In the genomic region with DNA sequence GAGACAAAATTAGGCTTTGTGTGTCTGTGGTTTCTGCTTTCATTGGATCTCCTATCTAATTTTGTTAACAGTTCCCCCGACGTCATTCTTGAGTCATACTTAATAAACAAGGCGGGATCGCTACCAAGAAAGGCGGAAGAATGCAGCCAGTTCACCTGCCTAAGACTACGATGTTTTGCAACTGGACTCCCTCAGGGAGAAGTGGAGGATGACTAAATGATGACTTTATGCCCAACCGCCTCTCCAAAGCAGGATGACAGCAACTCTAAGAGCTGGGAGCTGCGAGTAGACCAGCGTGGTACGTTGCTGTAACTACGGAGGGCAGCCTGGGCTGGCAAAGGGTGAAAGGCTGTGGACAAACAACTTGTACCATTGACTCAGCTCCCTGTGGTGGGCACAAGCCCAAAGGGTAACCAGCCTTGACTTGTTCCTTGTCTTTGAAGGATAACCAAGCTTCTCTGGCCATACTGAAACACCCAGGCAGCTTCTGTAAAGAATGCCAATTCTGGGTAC, we compare ENCODE assay signal across 24 mouse cellular contexts. TPM values are rescaled to one million over a fixed set of nuclear protein-coding genes. Genes with fewer than 3 reads are reported as not detected.
DNase-seq lines count a peak whose midpoint lies in the region; ATAC-seq and TF ChIP-seq lines count a peak whose summit lies in the region.
"Had no signal": no experiment of that assay in that cellular context is flagged by ENCODE, and none has a peak within 500 bp of the region (broad histone marks: within the 10 kb centered on the region; RNA-seq: fewer than 3 reads in every experiment).

No protein-coding gene starts in this region.

- H3K4me3 ChIP-seq in left cerebral cortex, adult 2 months = no peak overlapping the region
- H3K4me3 ChIP-seq in testis, adult 2 months (ENCODE audit: control insufficient read depth, low read depth, low read length) = peak overlapping the region; percentile 39
- no peak overlapping the region for H3K4me3 ChIP-seq in forebrain, embryonic 12.5 days (replicated peaks)
- H3K4me3 ChIP-seq: embryonic facial prominence, embryonic 13.5 days; gastrocnemius, adult 2 months; hindbrain, embryonic 15.5 days; limb, embryonic 13.5 days; liver, embryonic 13.5 days; midbrain, embryonic 10.5 days; neural tube, embryonic 13.5 days had no signal

- ATAC-seq in forebrain, embryonic 12.5 days (ENCODE audit: low FRiP score) = no peak
- ATAC-seq: forebrain, postnatal 0 days; intestine, postnatal 0 days had no signal

- DNase-seq in left cerebral cortex, postnatal 4 days = peak; percentile 17
- no peak for DNase-seq in left cerebral cortex, adult 2 months (ENCODE audit: extremely low spot score in 1 of 2, low spot score in 2 of 2)
- DNase-seq in testis, postnatal 14 days (ENCODE audit: low spot score) = no peak
- peak; percentile 66 for DNase-seq in fat pad, adult 2 months (ENCODE audit: extremely low read depth, low read depth, low spot score)
- peak; percentile 7 for DNase-seq in urinary bladder, postnatal 14 days (ENCODE audit: low spot score)
- no peak for DNase-seq in retina, postnatal 1 day
- DNase-seq: adrenal gland, postnatal 25 days; B cell, adult 2 months; cerebellum, adult 11 months; cerebellum, postnatal 14 days; forebrain, postnatal 0 days; gastrocnemius, adult 2 months; heart, postnatal 36 days; liver, embryonic 13.5 days; thymus, postnatal 25 days had no signal

- H3K9ac ChIP-seq in forebrain, embryonic 12.5 days = no peak overlapping the region
- H3K9ac ChIP-seq: embryonic facial prominence, embryonic 13.5 days; forebrain, postnatal 0 days; hindbrain, embryonic 15.5 days; limb, embryonic 13.5 days; liver, embryonic 13.5 days; neural tube, embryonic 13.5 days had no signal

- no peaks in the 10 kb centered on the region for H3K36me3 ChIP-seq in testis, adult 2 months (ENCODE audit: control insufficient read depth, insufficient read depth, low read length)
- no peaks in the 10 kb centered on the region for H3K36me3 ChIP-seq in forebrain, embryonic 12.5 days (replicated peaks)
- H3K36me3 ChIP-seq: embryonic facial prominence, embryonic 13.5 days; hindbrain, embryonic 15.5 days; limb, embryonic 13.5 days; liver, embryonic 13.5 days; midbrain, embryonic 10.5 days; neural tube, embryonic 13.5 days had no signal

- intact Hi-C loops in left cerebral cortex, postnatal 4 days (cut with DNase I) = no loop called here
- intact Hi-C loops in left cerebral cortex, adult 2 months (cut with DNase I) = no loop called here

- peaks cover 3% of the 10 kb centered on the region for H3K4me1 ChIP-seq in testis, adult 2 months (ENCODE audit: control insufficient read depth, insufficient read depth, low read length)
- H3K4me1 ChIP-seq in forebrain, embryonic 12.5 days = peaks cover 7% of the 10 kb centered on the region; the same call in 1 of the 2 replicates
- H3K4me1 ChIP-seq: hindbrain, embryonic 15.5 days; limb, embryonic 13.5 days; liver, embryonic 13.5 days had no signal

- H3K27me3 ChIP-seq in testis, adult 2 months (ENCODE audit: control insufficient read depth, insufficient read depth, low read length) = no peaks in the 10 kb centered on the region
- no peaks in the 10 kb centered on the region for H3K27me3 ChIP-seq in forebrain, embryonic 12.5 days
- H3K27me3 ChIP-seq: embryonic facial prominence, embryonic 13.5 days; hindbrain, embryonic 15.5 days; limb, embryonic 13.5 days; liver, embryonic 13.5 days; neural tube, embryonic 13.5 days had no signal

- no peak for TF ChIP-seq POLR2A in testis, adult 2 months (IDR thresholded peaks at IDR 0.05; ENCODE audit: control insufficient read depth, low read depth, low read length)

- no peaks in the 10 kb centered on the region for H3K9me3 ChIP-seq in forebrain, embryonic 12.5 days
- H3K9me3 ChIP-seq: embryonic facial prominence, embryonic 13.5 days; hindbrain, embryonic 15.5 days; limb, embryonic 13.5 days; liver, embryonic 13.5 days; midbrain, embryonic 10.5 days; neural tube, embryonic 13.5 days had no signal

- 92% methylated on average over 11 of the region's 11 CpGs for WGBS in forebrain, embryonic 12.5 days

- no peak for TF ChIP-seq CTCF in left cerebral cortex, adult 2 months (IDR thresholded peaks at IDR 0.05)
- no peak for TF ChIP-seq CTCF in testis, adult 2 months (IDR thresholded peaks at IDR 0.05; ENCODE audit: control insufficient read depth, insufficient read depth, insufficient replicate concordance, low read depth, low read length)

- no peak overlapping the region for H3K27ac ChIP-seq in left cerebral cortex, adult 2 months
- H3K27ac ChIP-seq in testis, adult 2 months (ENCODE audit: control insufficient read depth, insufficient read depth, low read depth, low read length) = no peak overlapping the region
- no peak overlapping the region for H3K27ac ChIP-seq in forebrain, embryonic 12.5 days
- H3K27ac ChIP-seq: embryonic facial prominence, embryonic 13.5 days; gastrocnemius, adult 2 months; hindbrain, embryonic 15.5 days; limb, embryonic 13.5 days; liver, embryonic 13.5 days; midbrain, embryonic 10.5 days; neural tube, embryonic 13.5 days; stomach, postnatal 0 days had no signal

- no peak overlapping the region for H3K4me2 ChIP-seq in forebrain, embryonic 12.5 days
- H3K4me2 ChIP-seq: embryonic facial prominence, embryonic 13.5 days; hindbrain, embryonic 15.5 days; limb, embryonic 13.5 days; liver, embryonic 13.5 days; neural tube, embryonic 13.5 days had no signal

RNA-seq across cellular contexts. Expression of a gene that starts 24.2 kb away (rescaled TPM):
- 1 to 10 TPM; 3.1 to 3.2 TPM for total RNA-seq in left cerebral cortex, postnatal 4 days (2021)
- total RNA-seq in left cerebral cortex, adult 2 months (2021) = 1 to 10 TPM; 3.1 to 4.1 TPM
- 16.7 and 16.8 TPM in 2 replicates for polyA plus RNA-seq in testis, adult 2 months (2012; rRNA removed)
- 12.7 and 13.6 TPM in 2 replicates for polyA plus RNA-seq in forebrain, embryonic 12.5 days (2016; fragmentation: Nextera tagmentation; extraction: Ambion mirVana)

Comparison
In these comparisons a context has a peak if more than half of its experiments do, and no peak if none do; other contexts are left out.
1. DNase-seq: peak in left cerebral cortex, postnatal 4 days (single experiment), fat pad, adult 2 months (single experiment) and urinary bladder, postnatal 14 days (single experiment); none in left cerebral cortex, adult 2 months (0 of 2), testis, postnatal 14 days (single experiment) and retina, postnatal 1 day (single experiment).